Mouse (Mus musculus): ENCODE measurements around the gene Midn.

Gene Midn

DNA sequence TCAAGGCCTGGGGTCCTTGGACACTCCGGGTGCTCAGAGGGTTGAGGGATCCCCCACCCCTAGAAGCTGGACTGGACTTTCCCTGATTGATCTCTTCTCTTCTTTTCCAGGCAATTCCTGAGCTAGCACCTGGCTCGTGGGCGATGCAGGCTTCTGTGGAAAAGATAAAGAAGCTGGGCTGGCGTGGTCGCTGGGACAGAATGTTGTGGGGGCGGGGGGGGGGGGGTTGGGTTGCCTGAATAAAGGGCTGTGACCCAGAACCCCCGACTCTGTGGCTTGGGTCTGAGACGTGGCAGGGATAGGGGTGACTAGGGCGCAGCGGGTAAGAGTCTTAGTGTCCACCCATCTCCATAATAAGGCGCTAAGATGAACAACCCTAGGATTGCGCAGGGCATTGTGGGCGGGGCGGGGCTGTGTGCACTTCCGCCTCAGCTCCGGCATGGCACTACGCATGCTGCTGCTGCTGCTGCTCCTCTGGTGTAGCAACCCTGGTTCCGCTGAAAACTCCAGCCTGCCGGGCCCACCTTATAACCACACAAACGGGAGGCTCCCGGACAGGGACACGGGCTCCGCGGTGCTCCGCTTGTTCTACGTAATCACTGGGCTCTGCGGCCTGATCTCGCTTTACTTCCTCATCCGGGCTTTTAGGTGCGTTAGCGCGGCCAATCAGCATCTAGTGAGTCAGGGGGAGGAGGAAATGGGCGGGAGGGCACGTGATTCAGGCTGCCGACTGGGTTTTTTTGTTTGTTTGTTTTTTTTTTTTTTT is 24.6 kb downstream of the Midn start, which contains the start of gene 1600002K03Rik:
Gene 1600002K03Rik (plus strand): TSS at position 418 of the 766 bp plus-strand sequence.
- DNase-seq = peak; percentile 92

DNA sequence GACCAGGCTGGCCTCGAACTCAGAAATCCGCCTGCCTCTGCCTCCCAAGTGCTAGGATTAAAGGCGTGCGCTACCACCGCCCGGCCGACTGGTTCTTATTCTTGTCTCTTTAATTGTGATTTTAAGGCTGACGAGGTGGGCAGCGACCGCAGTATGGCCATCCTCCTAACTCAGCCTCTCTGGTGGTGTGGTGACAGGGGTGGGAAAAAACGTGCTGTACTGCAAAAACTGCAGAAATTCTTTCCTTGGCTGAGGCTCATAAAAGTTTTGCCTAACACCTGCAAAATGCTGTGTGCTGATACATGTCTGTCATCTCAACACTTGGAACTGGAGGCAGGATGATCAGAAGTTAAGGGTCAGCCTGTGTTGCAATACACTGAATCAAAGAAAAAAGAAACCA is 25.3 kb downstream of the Midn start:
- DNase-seq = no peak

DNA sequence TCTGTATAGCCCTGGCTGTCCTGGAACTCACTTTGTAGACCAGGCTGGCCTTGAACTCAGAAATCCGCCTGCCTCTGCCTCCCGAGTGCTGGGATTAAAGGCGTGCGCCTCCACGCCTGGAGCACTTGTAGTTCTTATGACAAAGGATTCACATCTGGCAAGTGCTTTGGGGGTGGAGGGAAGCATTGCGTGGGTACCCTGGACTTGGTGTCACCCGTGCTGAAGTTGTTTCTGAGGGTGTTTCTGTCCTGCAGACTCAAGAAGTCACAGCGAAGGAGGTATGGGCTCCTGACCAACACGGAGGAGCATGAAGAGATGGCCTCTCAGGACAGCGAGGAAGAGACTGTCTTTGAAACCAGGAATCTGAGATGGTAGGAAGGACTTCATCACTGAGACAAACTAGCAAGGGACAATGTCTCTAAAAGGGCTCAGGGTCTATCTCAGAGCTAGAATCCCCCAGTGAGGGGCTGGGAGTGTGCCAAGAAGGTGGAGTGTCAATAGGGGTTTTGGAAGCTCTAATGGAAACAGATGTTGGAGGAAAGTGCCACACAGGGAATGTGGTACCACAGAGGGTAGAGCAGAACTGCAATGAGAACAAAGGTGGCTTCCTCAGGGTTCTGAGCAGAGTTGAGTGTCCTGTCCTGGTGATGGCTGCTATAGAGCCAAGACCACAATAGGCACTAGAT is 26.0 kb downstream of the Midn start:
- DNase-seq = no peak

DNA sequence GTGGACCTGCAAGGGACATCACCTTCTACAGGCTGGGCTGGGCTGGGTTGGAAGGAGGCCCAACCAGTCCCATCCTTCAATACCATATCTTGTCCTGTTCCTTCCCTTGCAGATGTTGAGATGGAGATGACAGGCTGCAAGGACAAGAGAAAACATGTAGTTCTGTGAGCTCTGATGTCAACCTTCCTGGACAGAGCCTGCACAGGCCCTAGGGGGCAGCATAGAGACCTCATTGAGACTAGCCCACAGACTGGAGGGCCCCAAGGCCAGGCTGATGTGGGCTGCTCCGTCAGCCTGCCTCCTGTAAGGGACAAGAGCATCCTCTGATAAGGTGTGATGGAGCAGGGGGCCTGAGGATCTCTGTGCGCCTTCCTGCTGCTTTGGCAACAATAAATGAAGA is 26.6 kb downstream of the Midn start:
- peak; percentile 76 for DNase-seq

DNA sequence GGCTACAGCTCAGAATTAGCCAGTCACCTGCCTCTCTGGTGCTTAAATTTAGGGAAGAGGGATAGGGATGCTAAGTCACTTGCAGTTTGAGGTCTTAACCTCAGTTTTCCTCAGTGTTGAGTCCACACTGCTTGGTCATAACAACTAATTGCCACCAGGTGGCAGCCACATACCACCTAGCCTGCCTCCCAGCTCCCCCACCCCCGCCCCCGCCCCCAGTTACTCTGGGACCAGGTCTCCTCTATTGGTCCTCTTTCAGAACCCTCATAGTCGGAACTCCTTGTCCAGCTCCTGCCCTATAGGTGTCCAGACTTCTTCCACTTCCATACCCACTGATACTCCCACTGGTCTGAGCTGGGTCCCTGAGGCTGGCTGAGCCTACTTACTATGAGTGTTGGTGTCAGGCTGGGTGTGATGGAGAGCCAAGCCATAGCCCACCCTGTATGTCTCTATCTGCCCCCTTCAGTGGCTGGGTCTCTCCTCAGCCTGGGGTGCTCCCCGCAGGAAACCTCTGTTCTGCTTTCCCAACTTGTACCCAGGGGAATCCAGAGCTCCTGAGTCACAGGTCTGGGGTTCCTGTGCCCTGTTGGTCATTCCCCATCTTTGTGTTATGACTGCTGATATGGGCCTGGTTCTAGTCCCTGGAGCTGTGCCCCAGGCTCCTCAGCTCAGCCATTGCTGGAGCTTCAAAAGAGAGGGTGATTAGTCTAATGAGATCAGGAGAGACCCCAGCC is 27.6 kb downstream of the Midn start:
- DNase-seq = peak; percentile 79

DNA sequence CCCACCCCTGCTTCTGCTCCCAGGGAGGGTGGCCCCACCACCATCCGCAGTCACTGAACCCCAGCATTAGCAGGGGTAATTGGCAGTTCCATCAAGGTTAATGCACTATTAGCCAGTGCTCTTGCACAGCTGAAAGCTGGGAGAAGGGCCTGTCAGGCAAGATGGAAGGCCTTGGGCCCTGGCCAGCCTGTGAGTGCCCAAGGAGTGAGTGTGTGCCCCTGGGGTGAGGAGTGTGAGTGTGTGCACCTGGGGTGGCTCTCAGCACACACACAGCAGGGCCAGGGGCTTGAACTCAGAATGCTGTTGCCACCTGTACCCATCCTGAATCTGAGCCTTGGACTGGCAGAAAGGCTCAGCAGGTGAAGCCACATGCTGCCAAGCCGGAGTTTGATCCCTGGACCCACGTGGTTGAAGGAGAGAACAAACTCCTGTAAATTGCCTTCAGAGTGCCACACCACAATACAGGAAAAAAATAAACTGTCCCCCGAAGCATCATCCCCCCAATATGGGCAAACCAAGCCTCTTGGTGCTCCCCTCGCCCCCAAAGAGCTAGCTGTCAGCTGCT is 28.3 kb downstream of the Midn start:
- no peak for DNase-seq

DNA sequence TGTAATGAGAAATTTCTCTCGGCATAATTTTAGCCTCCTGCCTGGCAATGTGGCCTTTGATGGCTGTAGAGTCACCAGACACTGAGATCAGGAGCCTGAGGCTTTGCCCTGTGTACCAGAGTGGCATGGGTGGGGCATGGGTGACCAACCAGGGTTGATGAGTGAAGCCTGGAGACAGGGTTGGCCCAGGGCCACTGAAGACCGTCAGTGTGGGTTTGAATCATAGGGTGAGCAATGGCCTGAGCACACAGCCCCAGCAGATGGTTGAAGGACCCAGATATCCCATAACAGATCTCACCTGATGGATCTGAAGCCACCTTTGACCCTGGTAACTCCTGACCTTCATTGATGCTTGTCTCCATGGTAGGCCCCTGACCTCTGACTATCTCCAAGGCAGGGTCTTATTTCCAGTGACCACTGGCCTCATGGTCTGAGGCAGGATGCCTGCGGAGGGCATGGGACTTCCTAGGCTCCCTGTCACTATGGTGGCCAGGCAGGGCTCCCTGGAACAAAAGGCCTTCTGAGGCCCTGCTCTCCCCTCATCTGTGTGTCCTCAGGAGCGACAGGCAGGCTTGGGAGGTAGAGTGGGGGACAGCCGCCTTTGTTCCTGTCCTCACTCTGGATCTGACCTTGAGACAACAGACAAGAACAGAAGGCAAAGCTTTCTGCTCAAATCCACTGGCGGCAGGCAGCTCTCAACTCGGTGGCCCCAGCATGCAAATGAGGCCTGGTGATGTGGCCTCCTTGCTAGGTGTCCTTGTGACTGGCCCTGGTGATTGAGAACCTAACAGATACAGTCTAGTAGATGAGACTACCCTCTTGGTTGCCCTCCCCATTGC is 29.6 kb downstream of the Midn start:
- DNase-seq = no peak

DNA sequence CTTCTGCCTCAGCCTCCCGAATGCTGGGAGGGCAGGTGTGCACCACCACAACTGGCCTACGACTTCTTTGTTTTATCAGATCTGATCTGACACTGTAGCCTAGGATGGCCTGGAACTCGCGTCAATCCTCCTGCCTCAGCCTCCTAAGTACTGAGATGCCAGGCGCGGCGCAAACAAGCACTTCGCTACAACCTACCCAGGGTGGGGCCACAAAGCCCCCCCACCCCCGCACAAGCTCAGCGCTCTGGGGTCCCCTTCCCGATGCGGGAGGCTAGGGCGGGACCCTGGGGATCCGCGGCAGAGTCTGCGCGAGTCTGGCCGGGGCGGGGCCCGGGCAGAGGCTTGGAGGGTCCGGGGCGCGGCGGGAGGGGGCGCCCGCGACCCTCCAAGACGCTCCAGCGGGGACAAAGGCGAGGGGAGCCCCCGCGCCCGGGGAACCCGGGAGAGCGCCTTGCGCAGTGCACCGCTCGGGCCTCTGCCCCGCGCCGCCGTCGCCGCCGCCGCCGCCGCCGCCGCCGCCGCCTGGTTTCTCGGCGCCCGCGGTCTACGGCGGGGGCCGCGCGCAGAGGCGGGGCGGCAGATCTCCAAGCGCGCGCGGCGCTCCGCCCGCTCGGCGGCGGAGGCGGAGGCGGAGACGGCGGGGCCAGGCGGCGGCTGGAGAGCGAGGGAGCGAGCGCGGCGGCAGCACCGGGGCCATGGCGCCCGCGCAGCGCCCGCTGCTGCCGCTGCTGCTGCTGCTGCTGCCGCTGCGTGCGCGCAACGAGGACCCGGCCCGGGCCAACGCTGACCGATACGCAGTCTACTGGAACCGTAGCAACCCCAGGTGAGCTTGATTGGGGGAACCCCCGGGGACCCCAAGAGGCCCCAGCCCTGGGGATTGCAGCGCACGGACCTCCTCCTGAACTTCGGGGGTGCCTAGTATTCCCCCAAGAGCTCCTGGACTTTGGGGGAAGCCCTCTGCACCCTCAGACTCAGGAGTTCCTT is 31.3 kb downstream of the Midn start, which contains the start of gene Efna2:
Gene Efna2 (plus strand): TSS at position 415 of the 984 bp plus-strand sequence.
- DNase-seq = peak; percentile 80

DNA sequence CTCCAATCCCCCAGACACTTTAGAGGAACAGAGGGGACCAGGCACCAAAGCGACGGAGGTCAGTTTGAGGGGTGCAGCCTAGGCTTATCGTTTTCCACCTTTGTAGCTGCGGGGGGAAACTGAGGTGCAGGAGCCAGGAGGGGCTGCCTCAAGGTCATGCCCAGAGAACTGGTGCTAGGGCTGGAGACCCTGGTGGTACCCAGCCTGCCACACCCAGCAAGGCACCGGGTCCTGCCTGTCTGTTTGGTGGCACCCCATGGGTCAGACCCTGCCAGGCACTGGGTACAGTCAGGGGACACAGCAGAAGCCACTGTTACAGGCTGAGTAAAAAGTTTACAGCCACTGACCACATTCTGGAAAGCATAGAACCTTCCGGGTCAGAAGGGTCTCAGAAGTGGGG is 32.2 kb downstream of the Midn start:
- DNase-seq = no peak

DNA sequence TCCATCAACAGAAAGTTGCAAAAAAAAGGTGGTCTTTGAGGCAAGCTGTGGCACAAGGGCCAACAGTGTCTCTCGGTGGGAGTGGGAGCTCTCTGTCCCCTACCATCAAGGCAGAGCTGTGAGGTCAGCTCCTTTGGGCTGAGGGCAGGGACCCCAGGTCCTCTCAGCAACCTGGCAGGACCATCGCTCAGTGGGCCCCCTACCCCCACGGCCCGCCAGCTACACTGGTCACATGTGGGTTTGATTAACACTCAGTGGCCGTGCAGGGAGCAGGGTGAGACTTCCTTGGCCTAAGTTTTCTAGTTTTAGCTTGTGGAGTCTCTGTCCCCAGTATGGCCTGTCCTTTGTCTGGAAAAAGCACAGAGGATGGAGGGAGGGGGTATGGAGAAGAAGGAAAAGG is 32.8 kb downstream of the Midn start:
- no peak for DNase-seq

DNA sequence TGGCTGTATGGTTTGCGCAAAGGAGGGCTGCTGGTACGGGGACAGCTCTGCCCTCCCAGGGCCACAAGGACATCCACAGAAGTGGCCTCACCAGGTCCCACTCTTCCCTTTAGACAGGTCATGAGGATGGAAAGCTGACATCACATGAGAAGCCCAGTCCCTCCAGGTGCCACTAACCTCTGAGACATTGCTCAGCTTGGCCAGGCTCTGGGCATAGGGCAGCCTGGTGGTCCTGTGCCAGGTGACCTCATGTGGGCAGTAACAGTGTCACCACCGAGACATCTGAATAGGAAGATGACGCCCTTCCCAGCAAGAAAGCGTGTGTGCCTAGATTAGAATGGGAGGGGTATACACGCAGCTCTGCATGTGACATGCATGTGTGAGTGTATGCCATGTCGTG is 34.5 kb downstream of the Midn start:
- no peak for DNase-seq

DNA sequence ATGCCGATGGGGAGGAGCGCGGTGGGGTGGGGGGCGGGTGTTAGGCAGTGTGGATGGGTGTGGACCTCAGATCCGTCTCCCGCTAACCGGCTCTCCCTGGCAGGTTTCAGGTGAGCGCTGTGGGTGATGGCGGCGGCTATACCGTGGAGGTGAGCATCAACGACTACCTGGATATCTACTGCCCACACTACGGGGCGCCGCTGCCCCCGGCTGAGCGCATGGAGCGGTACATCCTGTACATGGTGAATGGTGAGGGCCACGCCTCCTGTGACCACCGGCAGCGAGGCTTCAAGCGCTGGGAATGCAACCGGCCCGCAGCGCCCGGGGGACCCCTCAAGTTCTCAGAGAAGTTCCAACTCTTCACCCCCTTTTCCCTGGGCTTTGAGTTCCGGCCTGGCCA is 38.6 kb downstream of the Midn start:
- DNase-seq = no peak

DNA sequence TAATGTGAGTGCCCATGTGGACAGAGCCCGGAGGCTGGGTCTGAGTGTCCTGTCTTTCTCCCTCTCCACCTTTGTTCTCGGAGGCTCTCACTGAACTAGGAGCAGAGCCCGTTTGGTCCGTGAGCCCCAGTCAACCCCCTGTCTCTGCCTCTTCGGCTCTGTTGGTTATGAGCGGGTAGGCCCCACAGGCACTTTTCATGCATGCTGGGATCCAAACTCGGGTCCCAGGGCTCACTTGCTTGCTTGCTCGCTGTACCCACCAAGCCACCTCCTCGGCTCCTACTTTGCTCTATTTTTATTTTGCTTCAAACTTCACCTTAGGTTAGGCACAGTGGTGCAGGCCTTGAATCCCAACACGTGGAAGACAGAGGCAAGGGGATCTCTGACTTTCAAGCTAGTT is 39.7 kb downstream of the Midn start:
- DNase-seq = no peak

DNA sequence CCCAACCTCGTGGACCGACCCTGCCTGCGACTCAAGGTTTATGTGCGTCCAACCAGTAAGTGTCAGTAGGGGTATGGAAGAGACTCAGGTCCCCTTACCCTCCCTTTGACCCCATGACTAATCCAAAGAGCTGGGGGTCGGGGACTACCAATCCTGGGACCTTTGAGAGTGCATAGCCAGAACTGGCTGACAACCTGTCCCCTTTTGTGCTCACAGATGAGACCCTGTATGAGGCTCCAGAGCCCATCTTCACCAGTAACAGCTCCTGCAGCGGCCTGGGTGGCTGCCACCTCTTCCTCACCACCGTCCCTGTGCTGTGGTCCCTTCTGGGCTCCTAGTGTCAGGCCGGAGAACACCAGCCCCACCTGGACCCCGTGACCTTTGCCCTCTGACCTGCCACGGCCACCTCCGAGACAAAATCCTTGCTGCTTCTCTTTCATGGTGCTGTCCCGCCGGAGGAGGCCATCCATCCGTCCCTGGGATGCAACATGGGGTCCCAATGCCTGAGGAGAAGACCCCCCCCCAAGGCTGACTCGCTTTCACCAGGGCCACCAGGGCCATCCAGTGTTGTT is 40.5 kb downstream of the Midn start:
- DNase-seq = no peak

DNA sequence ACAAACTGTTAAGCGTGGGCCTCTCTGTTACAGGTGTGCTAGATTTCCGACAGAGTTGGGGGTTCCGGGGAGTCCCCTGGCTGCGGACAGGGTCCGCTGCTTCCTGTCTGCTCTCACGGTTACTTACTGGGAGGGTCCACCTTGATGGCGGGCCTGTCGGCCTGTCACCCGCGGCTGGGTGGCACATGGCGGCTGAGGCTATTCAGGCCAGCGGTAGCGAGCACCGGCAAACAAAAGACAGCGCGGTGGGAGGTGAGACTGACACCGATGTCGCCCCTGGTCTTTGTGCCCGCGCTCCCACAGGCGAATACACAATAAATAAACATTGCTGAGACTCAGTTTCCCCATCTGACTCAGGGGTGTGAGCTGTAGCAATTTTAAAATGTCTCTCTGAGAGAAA is 41.9 kb downstream of the Midn start:
- peak; percentile 76 for DNase-seq

DNA sequence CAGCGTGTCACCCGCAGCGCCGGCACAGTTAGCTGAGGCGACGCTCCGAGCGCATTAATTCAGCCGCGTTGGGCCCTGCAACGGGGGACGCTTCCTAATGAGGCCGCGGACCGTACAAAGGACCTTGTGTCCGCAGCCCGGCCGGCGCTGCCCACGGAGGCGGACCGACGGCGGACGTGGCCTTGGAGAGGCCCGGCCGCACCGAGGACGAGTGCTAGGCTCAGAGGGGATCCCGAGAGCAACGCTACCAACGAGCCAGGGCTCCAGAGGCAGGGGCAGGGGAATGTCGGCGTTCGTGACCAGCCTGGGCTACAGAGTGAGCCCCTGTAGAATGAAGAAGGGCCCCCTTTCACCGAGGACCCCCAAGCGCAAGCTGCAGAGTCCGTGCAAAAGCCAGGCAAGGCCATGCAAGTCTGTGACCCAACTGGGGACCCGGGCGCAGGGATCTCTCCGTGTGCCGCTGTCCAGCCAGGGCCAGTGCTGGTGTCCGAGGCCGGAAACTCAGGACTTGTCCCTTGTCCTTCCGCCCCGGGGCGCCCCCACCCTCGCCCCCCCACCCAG is 42.5 kb downstream of the Midn start:
- DNase-seq = peak; percentile 92

DNA sequence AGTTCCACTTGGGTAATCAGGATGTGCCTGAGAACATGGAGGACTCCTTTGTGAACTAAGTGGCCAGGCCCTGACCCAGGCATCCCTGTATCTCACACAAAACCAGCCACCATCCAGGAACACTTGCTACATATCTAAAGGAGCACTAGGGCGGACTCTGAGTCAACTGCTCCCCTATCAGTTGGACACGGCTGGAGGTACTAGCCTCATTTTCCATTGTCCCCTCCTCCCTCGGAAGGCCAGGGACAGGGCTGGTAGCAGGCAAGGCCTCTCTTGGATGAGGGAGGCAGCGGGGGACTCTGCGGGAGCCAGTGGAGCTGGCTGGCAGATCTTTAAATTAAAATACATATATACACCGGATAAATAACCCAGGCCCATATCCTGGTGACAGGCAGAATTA is 45.9 kb downstream of the Midn start:
- no peak for DNase-seq

DNA sequence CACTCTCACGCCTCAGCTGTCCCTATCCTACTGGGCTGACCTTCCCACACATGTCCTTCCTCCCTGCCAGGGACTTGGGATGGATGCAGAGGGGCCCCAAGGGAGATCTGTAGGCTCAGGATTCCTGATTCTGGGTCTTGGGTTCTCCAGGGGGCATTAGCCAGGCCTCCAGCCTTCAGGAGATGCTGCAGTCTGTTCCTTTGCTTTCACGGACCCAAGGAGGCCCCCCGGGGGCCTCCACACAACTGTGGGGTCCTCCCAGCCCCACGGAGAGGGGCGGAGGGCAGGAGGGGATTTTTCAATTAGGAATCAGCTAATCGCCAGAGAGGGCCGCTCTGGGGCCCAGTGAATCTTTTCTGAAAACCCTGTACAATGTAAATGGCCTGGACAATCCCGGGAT is 46.4 kb downstream of the Midn start:
- DNase-seq = peak; percentile 63

DNA sequence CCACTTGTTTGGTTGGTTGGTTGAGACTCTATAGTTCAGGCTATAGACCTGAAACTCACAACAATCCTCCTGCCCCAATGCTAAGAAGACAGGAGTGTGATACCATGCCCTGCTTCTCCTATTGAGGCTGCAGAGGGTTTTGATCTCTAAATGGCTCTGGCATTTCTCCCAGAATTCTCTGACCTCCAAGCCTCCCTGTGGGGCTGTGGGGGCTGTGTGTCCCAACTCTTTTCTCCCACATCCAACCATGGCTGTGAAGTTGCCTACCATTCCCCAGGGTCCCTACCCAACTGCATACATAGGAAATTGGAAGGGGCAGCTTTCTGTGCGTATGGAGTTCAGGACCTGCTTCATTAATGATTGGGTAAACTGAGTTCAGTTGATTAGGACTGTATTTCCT is 48.1 kb downstream of the Midn start:
- DNase-seq = no peak

DNA sequence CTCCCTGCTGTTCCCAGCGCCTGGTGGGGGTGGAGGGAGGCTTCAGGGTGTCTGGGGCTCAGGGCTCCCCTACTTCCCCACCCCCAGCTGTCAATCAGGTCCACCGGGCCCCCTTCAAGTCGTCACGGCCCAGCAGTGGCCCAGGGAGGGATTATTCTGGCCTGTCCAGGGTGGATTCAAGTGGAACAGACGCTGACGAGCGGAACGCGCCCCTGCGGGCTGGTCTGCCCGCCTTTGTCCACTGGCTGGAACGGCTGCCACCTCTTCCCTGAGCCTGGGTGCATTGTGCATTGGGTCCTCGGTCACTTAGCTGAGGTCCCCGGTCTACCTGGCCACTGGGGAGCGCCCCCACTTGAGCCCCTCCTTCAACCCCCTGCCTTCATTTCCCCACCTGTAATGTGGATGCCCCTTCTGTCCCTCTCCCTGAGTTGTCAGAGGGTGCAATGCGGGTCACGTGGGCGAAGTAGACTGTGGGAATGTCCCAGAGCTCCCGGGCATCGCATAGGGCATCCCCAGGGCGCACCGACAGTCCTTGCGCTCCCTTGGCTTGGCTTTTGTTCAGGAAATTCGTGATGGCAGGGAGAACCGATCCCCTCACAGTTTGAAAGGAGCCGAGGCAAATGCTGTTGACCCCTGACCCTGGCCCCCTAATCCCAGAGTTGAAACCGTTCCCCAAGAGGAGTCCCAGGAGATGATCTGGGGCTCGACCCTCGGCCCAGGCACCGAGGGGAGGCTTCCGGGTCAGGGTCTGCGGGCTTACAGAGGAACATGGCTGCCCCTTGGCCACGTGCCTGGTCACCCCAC is 48.9 kb downstream of the Midn start:
- DNase-seq = no peak

Measured in retina, postnatal 1 day (tissue).